8 mouse cellular contexts compared by ENCODE assay signal in the genomic region with DNA sequence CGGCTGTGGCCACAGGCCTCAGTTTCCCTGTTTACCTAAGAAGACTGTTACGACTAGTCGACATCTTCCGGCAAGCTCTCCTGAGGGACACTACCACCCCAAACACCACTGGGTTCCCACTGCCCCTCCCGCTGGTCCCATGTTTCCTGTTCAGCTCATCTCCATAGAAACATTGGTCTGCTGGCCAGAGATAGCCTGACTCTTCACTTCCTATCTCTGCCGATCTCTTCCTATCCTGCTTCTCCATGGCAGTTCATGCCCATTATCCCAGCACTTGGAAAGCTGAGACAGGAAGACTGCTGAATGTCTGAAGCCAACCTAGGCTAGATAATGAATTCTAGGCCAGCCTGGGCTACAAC. TPM values are rescaled to one million over a fixed set of nuclear protein-coding genes. Genes with fewer than 3 reads are reported as not detected.
DNase-seq lines count a peak whose midpoint lies in the region; ATAC-seq and TF ChIP-seq lines count a peak whose summit lies in the region.

No protein-coding gene starts in this region.

- 76% methylated on average over 6 of the region's 6 CpGs for WGBS in hindbrain, embryonic 13.5 days
- WGBS in lung, postnatal 0 days = 51% methylated on average over 6 of the region's 6 CpGs

- no peak for DNase-seq in gastrocnemius, adult 2 months
- no peak for DNase-seq in gastrocnemius, postnatal 10 days
- DNase-seq in lung, postnatal 0 days (ENCODE audit: low spot score) = peak; percentile 62
- DNase-seq in urinary bladder, postnatal 14 days (ENCODE audit: low spot score) = no peak
- no peak for DNase-seq in layer of hippocampus, adult 11-12 months (ENCODE audit: low spot score)
- DNase-seq in layer of hippocampus, postnatal 10 days (ENCODE audit: low spot score in 2 of 2) = no peak

- H3K36me3 ChIP-seq in hindbrain, embryonic 13.5 days = no peaks in the 10 kb centered on the region
- H3K36me3 ChIP-seq in lung, postnatal 0 days (ENCODE audit: insufficient read depth, low read length) = no peaks in the 10 kb centered on the region

- 0 out of 2 replicates have a peak overlapping the region, but pooled peaks have one; percentile 46 for H3K9ac ChIP-seq in hindbrain, embryonic 13.5 days
- no peak overlapping the region for H3K9ac ChIP-seq in lung, postnatal 0 days (replicated peaks; ENCODE audit: low read depth)

- H3K4me3 ChIP-seq in gastrocnemius, adult 2 months = peak overlapping the region; percentile 83
- H3K4me3 ChIP-seq in bone marrow macrophage, adult 2 months (ENCODE audit: insufficient read depth, low read length) = peak overlapping the region; percentile 55
- no peak overlapping the region for H3K4me3 ChIP-seq in hindbrain, embryonic 13.5 days
- no peak overlapping the region for H3K4me3 ChIP-seq in lung, postnatal 0 days (ENCODE audit: low read depth, low read length)

- H3K27ac ChIP-seq in gastrocnemius, adult 2 months = peak overlapping the region; percentile 99
- peak overlapping the region; percentile 92 for H3K27ac ChIP-seq in bone marrow macrophage, adult 2 months (ENCODE audit: insufficient read depth, low read depth, low read length)
- peak overlapping the region; percentile 76 for H3K27ac ChIP-seq in hindbrain, embryonic 13.5 days
- H3K27ac ChIP-seq in lung, postnatal 0 days (ENCODE audit: low read length) = peak overlapping the region; percentile 40; the same call in 1 of the 2 replicates

- ATAC-seq in hindbrain, embryonic 13.5 days (ENCODE audit: low FRiP score) = no peak
- ATAC-seq in lung, postnatal 0 days = peak; percentile 25

- peaks cover 48% of the 10 kb centered on the region for H3K4me1 ChIP-seq in bone marrow macrophage, adult 2 months (ENCODE audit: control insufficient read depth, insufficient read depth, low read length)
- peaks cover 56% of the 10 kb centered on the region for H3K4me1 ChIP-seq in hindbrain, embryonic 13.5 days (replicated peaks)
- H3K4me1 ChIP-seq in lung, postnatal 0 days (ENCODE audit: insufficient read depth, low read depth, low read length) = peaks cover 34% of the 10 kb centered on the region

- TF ChIP-seq POLR2A in bone marrow macrophage, adult 2 months (IDR thresholded peaks at IDR 0.05; ENCODE audit: borderline replicate concordance, low read depth, low read length) = no peak

- TF ChIP-seq CTCF in gastrocnemius, adult 2 months (IDR thresholded peaks at IDR 0.05) = no peak
- no peak for TF ChIP-seq CTCF in bone marrow macrophage, adult 2 months (IDR thresholded peaks at IDR 0.05; ENCODE audit: low read depth, low read length)
- TF ChIP-seq CTCF in lung, postnatal 0 days (IDR thresholded peaks at IDR 0.05) = no peak

- intact Hi-C loops in gastrocnemius, adult 2 months (cut with DNase I) = loop anchor here (10.0 kb wide), 1 partner anchor 1097 kb away; a partner anchor contains a TSS

- H3K27me3 ChIP-seq in hindbrain, embryonic 13.5 days = peaks cover 3% of the 10 kb centered on the region; the same call in 1 of the 2 replicates
- H3K27me3 ChIP-seq in lung, postnatal 0 days (replicated peaks; ENCODE audit: insufficient read depth, low read length) = no peaks in the 10 kb centered on the region

- TF ChIP-seq EP300 in lung, postnatal 0 days (IDR thresholded peaks at IDR 0.05) = 0 out of 2 replicates have a peak, but pooled peaks have one; percentile 39

- H3K4me2 ChIP-seq in hindbrain, embryonic 13.5 days = no peak overlapping the region
- H3K4me2 ChIP-seq in lung, postnatal 0 days (replicated peaks; ENCODE audit: low read depth, low read length) = no peak overlapping the region

- no peaks in the 10 kb centered on the region for H3K9me3 ChIP-seq in hindbrain, embryonic 13.5 days
- H3K9me3 ChIP-seq in lung, postnatal 0 days (ENCODE audit: low read length) = no peaks in the 10 kb centered on the region

RNA-seq across cellular contexts. Expression of a gene that starts 2.6 kb away (rescaled TPM):
- not detected for total RNA-seq in gastrocnemius, adult 2 months (2021)
- not detected for total RNA-seq in gastrocnemius, postnatal 10 days (2021)
- not detected in 2 replicates for polyA plus RNA-seq in bone marrow macrophage, adult 2 months (2012; ENCODE audit: insufficient read depth, insufficient read length, missing spikeins)
- polyA plus RNA-seq in hindbrain, embryonic 13.5 days (2015; fragmentation: Nextera tagmentation; extraction: Ambion mirVana) = 0.13 and 0.25 TPM in 2 replicates
- polyA plus RNA-seq in lung, postnatal 0 days (2015; fragmentation: Nextera tagmentation; extraction: Ambion mirVana) = 0.14 and 0.35 TPM in 2 replicates
- total RNA-seq in layer of hippocampus, postnatal 10 days (2021) = not detected

RNA-seq across cellular contexts. Expression of a gene that starts 16.0 kb away (rescaled TPM):
- total RNA-seq in gastrocnemius, adult 2 months (2021) = under 1 TPM; 0.51 to 0.92 TPM
- 10 to 100 TPM; 43.3 to 55.2 TPM for total RNA-seq in gastrocnemius, postnatal 10 days (2021)
- polyA plus RNA-seq in bone marrow macrophage, adult 2 months (2012; ENCODE audit: insufficient read depth, insufficient read length, missing spikeins) = 1.0 and 3.4 TPM in 2 replicates
- polyA plus RNA-seq in hindbrain, embryonic 13.5 days (2015; fragmentation: Nextera tagmentation; extraction: Ambion mirVana) = 313 and 316 TPM in 2 replicates
- 101 and 104 TPM in 2 replicates for polyA plus RNA-seq in lung, postnatal 0 days (2015; fragmentation: Nextera tagmentation; extraction: Ambion mirVana)
- total RNA-seq in layer of hippocampus, postnatal 10 days (2021) = 10 to 100 TPM; 44.3 to 49.4 TPM

RNA-seq across cellular contexts. Expression of a gene that starts 21.1 kb away (rescaled TPM):
- not detected for total RNA-seq in gastrocnemius, adult 2 months (2021)
- total RNA-seq in gastrocnemius, postnatal 10 days (2021) = under 1 TPM in 1 of 2 experiments, not detected in 1; 0.16 TPM
- not detected in 2 replicates for polyA plus RNA-seq in bone marrow macrophage, adult 2 months (2012; ENCODE audit: insufficient read depth, insufficient read length, missing spikeins)
- polyA plus RNA-seq in hindbrain, embryonic 13.5 days (2015; fragmentation: Nextera tagmentation; extraction: Ambion mirVana) = 1.0 and 1.1 TPM in 2 replicates
- polyA plus RNA-seq in lung, postnatal 0 days (2015; fragmentation: Nextera tagmentation; extraction: Ambion mirVana) = 0.12 and 0.16 TPM in 2 replicates
- 10 to 100 TPM; 20.0 to 21.3 TPM for total RNA-seq in layer of hippocampus, postnatal 10 days (2021)

RNA-seq across cellular contexts. Expression of a gene that starts 27.5 kb away (rescaled TPM):
- total RNA-seq in gastrocnemius, adult 2 months (2021) = 10 to 100 TPM; 33.7 to 37.5 TPM
- total RNA-seq in gastrocnemius, postnatal 10 days (2021) = 10 to 100 TPM; 60.5 to 84.3 TPM
- 129 and 144 TPM in 2 replicates for polyA plus RNA-seq in bone marrow macrophage, adult 2 months (2012; ENCODE audit: insufficient read depth, insufficient read length, missing spikeins)
- polyA plus RNA-seq in hindbrain, embryonic 13.5 days (2015; fragmentation: Nextera tagmentation; extraction: Ambion mirVana) = 25.0 and 26.0 TPM in 2 replicates
- polyA plus RNA-seq in lung, postnatal 0 days (2015; fragmentation: Nextera tagmentation; extraction: Ambion mirVana) = 50.7 and 54.0 TPM in 2 replicates
- total RNA-seq in layer of hippocampus, postnatal 10 days (2021) = 100 to 1,000 TPM; 313 to 336 TPM

Comparison
In these comparisons a context has a peak if more than half of its experiments do, and no peak if none do; other contexts are left out.
1. RNA of a gene that starts 16.0 kb away (total RNA-seq): 43.3 to 55.2 TPM in gastrocnemius, postnatal 10 days and 44.3 to 49.4 TPM in layer of hippocampus, postnatal 10 days; 0.51 to 0.92 TPM in gastrocnemius, adult 2 months; every median in the first group is over 10 times any median in the second.
2. H3K27ac ChIP-seq: peak in every context shown above with its lines; median percentile 99 in gastrocnemius, adult 2 months; 92 in bone marrow macrophage, adult 2 months; 76 in hindbrain, embryonic 13.5 days; 40 in lung, postnatal 0 days.
3. H3K4me3 ChIP-seq: peak in gastrocnemius, adult 2 months (single experiment) and bone marrow macrophage, adult 2 months (single experiment); none in hindbrain, embryonic 13.5 days (single experiment) and lung, postnatal 0 days (single experiment).
4. RNA of a gene that starts 21.1 kb away (total RNA-seq): 20.0 to 21.3 TPM in layer of hippocampus, postnatal 10 days; 0.16 TPM in gastrocnemius, postnatal 10 days and not detected in gastrocnemius, adult 2 months; every median in the first group is over 10 times any median in the second.